Mouse (Mus musculus) urinary bladder, postnatal 0 days (tissue): ENCODE measurements around the gene 4933424G06Rik. TPM values are rescaled to one million over a fixed set of nuclear protein-coding genes. Genes with fewer than 3 reads are reported as not detected.

Experiments
- microRNA-seq: library from miRNA; unstranded; fragments of <30 nt; microRNA quantifications from one replicate; pipeline ENCODE4, GENCODE M21; 2016
- polyA plus RNA-seq: library from polyadenylated mRNA; unstranded; fragments of >200 nt; fragmentation: Nextera tagmentation; extraction: Ambion mirVana; gene quantifications from 2 replicates; pipeline ENCODE4 v1.2.1, GENCODE M21; 2015

Gene 4933424G06Rik
- not detected in 2 replicates for polyA plus RNA-seq

GRCm38 (mm10) chr1:36709854-36710280 lies at the start of gene 4933424G06Rik:
Gene 4933424G06Rik (plus strand): TSS chr1:36710149.

GRCm38 (mm10) chr1:36682620-36683355 lies 27.2 kb upstream of the 4933424G06Rik start, which contains the start of gene Fam178b:
Gene Fam178b (minus strand): TSS chr1:36683183.

GRCm38 (mm10) chr1:36691271-36692155 lies 18.4 kb upstream of the 4933424G06Rik start, which contains the start of gene Cox5b:
Gene Cox5b (plus strand): TSS chr1:36691449.

GRCm38 (mm10) chr1:36714311-36714710 lies 4.4 kb downstream of the 4933424G06Rik start, which contains the start of gene Actr1b:
Gene Actr1b (minus strand): TSS chr1:36714422.

GRCm38 (mm10) chr1:36761568-36761967 lies 51.6 kb downstream of the 4933424G06Rik start, which contains the start of gene Zap70:
Gene Zap70 (plus strand): TSS chr1:36761798.

Small RNAs within 50 kb of the gene (microRNA-seq; reads per million reads assigned to microRNA genes)
- not detected for gene Gm24133

Other genes with a start within 250 kb of the 4933424G06Rik start
- gene Cnnm4, start 238.5 kb upstream of the 4933424G06Rik start, polyA plus RNA-seq = 10.0 and 11.8 TPM in 2 replicates
- 1.2 and 1.3 TPM in 2 replicates for gene Cnnm3, start 198.3 kb upstream of the 4933424G06Rik start, polyA plus RNA-seq
- 11.8 and 13.1 TPM in 2 replicates for gene Ankrd23, start 173.3 kb upstream of the 4933424G06Rik start, polyA plus RNA-seq
- 1.0 TPM in 1 of 2 replicates, not detected in the other for gene Gm42417, start 170.7 kb upstream of the 4933424G06Rik start, polyA plus RNA-seq
- gene Ankrd39, start 162.7 kb upstream of the 4933424G06Rik start, polyA plus RNA-seq = 20.9 and 28.5 TPM in 2 replicates
- gene Sema4c, start 151.8 kb upstream of the 4933424G06Rik start, polyA plus RNA-seq = 8.2 and 9.7 TPM in 2 replicates
- gene Fam178b, start 27.0 kb upstream of the 4933424G06Rik start, polyA plus RNA-seq = 1.3 and 1.6 TPM in 2 replicates
- 696 and 763 TPM in 2 replicates for gene Cox5b, start 18.7 kb upstream of the 4933424G06Rik start, polyA plus RNA-seq
- 62.6 and 65.6 TPM in 2 replicates for gene Actr1b, start 4.3 kb downstream of the 4933424G06Rik start, polyA plus RNA-seq
- 0.18 TPM in 1 of 2 replicates, not detected in the other for gene Zap70, start 51.6 kb downstream of the 4933424G06Rik start, polyA plus RNA-seq
- 5.4 and 6.7 TPM in 2 replicates for gene Tmem131, start 233.5 kb downstream of the 4933424G06Rik start, polyA plus RNA-seq